Mouse (Mus musculus) right cerebral cortex, postnatal 14 days (tissue): Measurements from ENCODE around the gene Cse1l.
A peak's percentile ranks its signal among the peaks of the same experiment; 100 is the strongest.

Experiments
- DNase-seq: peaks from one replicate; pipeline ENCODE4 v3.0.0; 2022

Gene Cse1l

GRCm38 (mm10) chr2:166977490-166977889, 71.7 kb downstream of the Cse1l start:
- DNase-seq, result no peak

GRCm38 (mm10) chr2:166980161-166980560, 74.3 kb downstream of the Cse1l start:
- no peak for DNase-seq

GRCm38 (mm10) chr2:166983351-166983894, 77.6 kb downstream of the Cse1l start:
- no peak for DNase-seq

GRCm38 (mm10) chr2:166990861-166991260, 85.0 kb downstream of the Cse1l start:
- no peak for DNase-seq

GRCm38 (mm10) chr2:166991945-166992344, 86.1 kb downstream of the Cse1l start:
- DNase-seq, result no peak

- peak; percentile 31 for DNase-seq
These were observed 89.4 kb downstream of the Cse1l start for GRCm38 (mm10) chr2:166995021-166995795.
